Mouse (Mus musculus): ENCODE data around the gene Srp68.

DNA sequence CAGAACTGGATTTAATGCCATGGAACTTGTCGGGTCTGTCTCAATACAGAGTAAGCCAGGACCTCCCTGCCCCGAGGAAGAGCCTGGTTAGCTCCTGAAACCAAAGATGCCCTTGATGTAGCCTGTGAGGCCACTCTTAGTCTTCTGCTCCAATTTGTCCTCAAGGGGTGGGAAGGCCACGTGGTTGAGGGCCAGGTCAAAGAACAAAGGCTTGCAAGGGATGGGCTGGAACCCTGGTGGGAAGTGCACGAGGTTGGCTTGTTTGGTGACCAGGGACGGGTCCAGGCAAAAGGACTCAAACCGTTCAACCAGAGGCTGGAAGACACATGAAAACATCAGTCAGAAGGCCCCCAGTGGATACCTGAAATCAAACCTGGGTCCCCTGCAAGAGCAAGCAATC, 28.4 kb downstream of the Srp68 start:
- no peak for TF ChIP-seq CTCF (IDR thresholded peaks at IDR 0.05; ENCODE audit: low read depth)
- TF ChIP-seq EP300 (optimal IDR thresholded peaks at IDR 0.05), result no peak

Data from stomach, postnatal 0 days (tissue).